Comparison of ENCODE assay signal across 8 mouse cellular contexts in the genomic region with DNA sequence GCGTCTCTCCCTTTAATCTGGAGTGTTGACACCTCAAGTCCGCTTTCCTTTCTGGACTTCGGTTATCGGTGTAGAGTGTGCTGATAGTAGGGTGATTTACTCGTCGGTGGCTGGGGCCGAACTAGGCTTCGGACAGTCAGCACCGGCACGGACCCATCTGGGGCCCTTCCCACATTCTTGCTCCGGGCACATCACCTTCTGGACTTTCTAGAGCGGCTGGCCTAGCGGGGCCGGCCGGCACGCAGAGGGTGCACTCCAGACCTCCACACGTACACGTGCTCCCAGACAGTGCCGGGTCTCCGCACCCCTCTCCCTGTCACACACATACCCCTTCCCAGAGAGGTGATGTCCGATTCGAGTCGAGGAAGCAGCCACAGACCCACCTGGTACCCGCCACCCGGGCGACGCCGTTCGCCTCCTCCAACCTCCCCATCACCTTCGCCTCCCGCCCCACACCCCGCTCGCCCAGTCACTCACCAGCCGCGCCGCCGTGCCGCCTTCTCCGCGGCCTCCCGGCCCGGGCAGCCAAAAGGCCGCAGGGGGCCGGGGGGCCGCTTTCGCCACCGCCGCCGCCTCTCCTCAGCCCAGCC. TPM values are rescaled to one million over a fixed set of nuclear protein-coding genes. Genes with fewer than 3 reads are reported as not detected.
A peak's percentile ranks its signal among the peaks of the same experiment; 100 is the strongest.
DNase-seq lines count a peak whose midpoint lies in the region; ATAC-seq and TF ChIP-seq lines count a peak whose summit lies in the region.

No protein-coding gene starts in this region.

- peaks cover 2% of the 10 kb centered on the region; the same call in 1 of the 2 replicates for H3K4me1 ChIP-seq in cerebellum, adult 2 months (ENCODE audit: control insufficient read depth, insufficient read depth, low read length)
- peaks cover 16% of the 10 kb centered on the region for H3K4me1 ChIP-seq in hindbrain, embryonic 14.5 days (replicated peaks; ENCODE audit: control insufficient read depth, insufficient read depth, low read length)

- no peak for TF ChIP-seq CTCF in cerebellum, adult 2 months (IDR thresholded peaks at IDR 0.05; ENCODE audit: borderline replicate concordance, insufficient read depth, low read depth, low read length)

- DNase-seq in Muller cell, postnatal 12 days (ENCODE audit: inconsistent ontology term): peak; percentile 65
- peak; percentile 53 to 64 for DNase-seq in cerebellum, adult 2 months
- peak; percentile 46 for DNase-seq in hindbrain, embryonic 14.5 days (ENCODE audit: low spot score)
- peak; percentile 11 to 18 for DNase-seq in left cerebral cortex, postnatal 25 days (ENCODE audit: low spot score in 2 of 2)
- peak; percentile 24 for DNase-seq in mesoderm, embryonic 11.5 days (ENCODE audit: low read depth, low spot score)
- DNase-seq in skeletal muscle tissue, adult 2 months (ENCODE audit: low read depth, low spot score): peak; percentile 8

- peak overlapping the region; percentile 95 for H3K9ac ChIP-seq in hindbrain, embryonic 14.5 days

- no peaks in the 10 kb centered on the region for H3K27me3 ChIP-seq in cerebellum, adult 2 months (ENCODE audit: control insufficient read depth, insufficient read depth, low read length)
- no peaks in the 10 kb centered on the region for H3K27me3 ChIP-seq in hindbrain, embryonic 14.5 days (ENCODE audit: control insufficient read depth, insufficient read depth, low read length)

- H3K9me3 ChIP-seq in hindbrain, embryonic 14.5 days (ENCODE audit: control insufficient read depth, low read length): no peaks in the 10 kb centered on the region

- peak; percentile 34 for ATAC-seq in frontal cortex, adult (ENCODE audit: low TSS enrichment)
- peak; percentile 71 for ATAC-seq in hindbrain, embryonic 14.5 days (ENCODE audit: low FRiP score)
- no peak for ATAC-seq in activated CD4-positive, CD25-positive, alpha-beta regulatory T cell, adult 4 months

- WGBS in cerebellum, adult 2 months: under 1% methylated on average over 37 of the region's 49 CpGs
- under 1% methylated on average over 48 of the region's 49 CpGs for WGBS in hindbrain, embryonic 14.5 days

- no peak overlapping the region for H3K27ac ChIP-seq in cerebellum, adult 2 months (ENCODE audit: insufficient read depth, low read length)
- H3K27ac ChIP-seq in hindbrain, embryonic 14.5 days: peak overlapping the region; percentile 80

- peak overlapping the region; percentile 86 for H3K4me2 ChIP-seq in hindbrain, embryonic 14.5 days (replicated peaks)

- H3K4me3 ChIP-seq in cerebellum, adult 2 months (replicated peaks; ENCODE audit: insufficient read depth, low read depth, low read length): peak overlapping the region; percentile 92
- H3K4me3 ChIP-seq in hindbrain, embryonic 14.5 days (replicated peaks; ENCODE audit: low read length): peak overlapping the region; percentile 93

- peaks cover 8% of the 10 kb centered on the region for H3K36me3 ChIP-seq in hindbrain, embryonic 14.5 days (replicated peaks; ENCODE audit: control insufficient read depth, insufficient read depth)

- intact Hi-C loops in left cerebral cortex, postnatal 25 days (cut with DNase I): loop anchor here (5.0 kb wide), 1 partner anchor 114 kb away; no protein-coding TSS in a partner anchor

- TF ChIP-seq POLR2A in cerebellum, adult 2 months (IDR thresholded peaks at IDR 0.05; ENCODE audit: borderline replicate concordance, insufficient read depth, low read length): no peak

RNA-seq across cellular contexts. Expression of a gene that starts 17.8 kb away (rescaled TPM):
- 31.4 and 34.7 TPM in 2 replicates for polyA plus RNA-seq in cerebellum, adult 2 months (2012; rRNA removed)
- 12.3 and 13.4 TPM in 2 replicates for polyA plus RNA-seq in hindbrain, embryonic 14.5 days (2014; fragmentation: Nextera tagmentation; extraction: Ambion mirVana)
- total RNA-seq in left cerebral cortex, postnatal 25 days (2021): 10 to 100 TPM; 57.4 to 70.1 TPM
- 10 to 100 TPM in 1 of 2 experiments, 1 to 10 TPM in 1; 8.3 to 12.4 TPM for polyA plus RNA-seq in activated CD4-positive, CD25-positive, alpha-beta regulatory T cell, adult 4 months (2017; shearing (Covaris generic))

Comparison
In these comparisons a context has a peak if more than half of its experiments do, and no peak if none do; other contexts are left out.
1. DNase-seq: peak in every context shown above with its lines; median percentile 65 in Muller cell, postnatal 12 days; 58 in cerebellum, adult 2 months; 46 in hindbrain, embryonic 14.5 days; 24 in mesoderm, embryonic 11.5 days; 14 in left cerebral cortex, postnatal 25 days; 8 in skeletal muscle tissue, adult 2 months.